Mouse (Mus musculus) midbrain, postnatal 0 days (tissue): ENCODE results near the gene Taar4. TPM values are rescaled to one million over a fixed set of nuclear protein-coding genes. Genes with fewer than 3 reads are reported as not detected.

Experiments used
- ATAC-seq: fragments of 200-750 bp; cut with Nextera tagmentation; 2 replicates; pipeline ENCODE4 v1.8.0; 2017; ENCODE audit warnings: moderate number of reproducible peaks, mild to moderate bottlenecking, moderate TSS enrichment, moderate library complexity; ENCODE audit not compliant: low FRiP score
- DNase-seq: peaks from one replicate; pipeline ENCODE4 v3.0.0-alpha.2; 2015; ENCODE audit warnings: low spot score
- H3K27ac ChIP-seq: fragments of 300-500 bp; sonication (generic); 2 replicates; pipeline ENCODE4 v1.5.1; 2014; ENCODE audit warnings: low read depth, mild to moderate bottlenecking, low read length, mixed read lengths
- H3K27me3 ChIP-seq: fragments of 300-500 bp; sonication (generic); 2 replicates; pipeline ENCODE4 v1.6.1; 2014; ENCODE audit warnings: low read length, control low read depth, mixed read lengths; ENCODE audit not compliant: insufficient read depth
- H3K36me3 ChIP-seq: fragments of 300-500 bp; sonication (generic); 2 replicates; pipeline ENCODE4 v1.6.1; 2014; ENCODE audit warnings: low read length, control low read depth, mixed read lengths; ENCODE audit not compliant: insufficient read depth
- H3K4me1 ChIP-seq: fragments of 300-500 bp; sonication (generic); 2 replicates; pipeline ENCODE4 v1.6.1; 2014; ENCODE audit warnings: mild to moderate bottlenecking, control low read depth, antibody characterized with exemption, low read length, mixed read lengths; ENCODE audit not compliant: insufficient read depth
- H3K4me2 ChIP-seq: fragments of 300-500 bp; sonication (generic); 2 replicates; pipeline ENCODE4 v1.6.1; 2014; ENCODE audit warnings: low read depth, mild to moderate bottlenecking, low read length, mixed read lengths; ENCODE audit not compliant: poor library complexity, severe bottlenecking
- H3K4me3 ChIP-seq: fragments of 300-500 bp; sonication (generic); 2 replicates; pipeline ENCODE4 v1.5.1; 2014; ENCODE audit warnings: low read depth, mild to moderate bottlenecking, low read length, moderate library complexity
- H3K9ac ChIP-seq: fragments of 300-500 bp; sonication (generic); replicated peaks from 2 replicates; pipeline ENCODE4 v1.6.1; 2014; ENCODE audit warnings: mild to moderate bottlenecking, low read length, moderate library complexity, mixed read lengths; ENCODE audit not compliant: poor library complexity, severe bottlenecking
- H3K9me3 ChIP-seq: fragments of 300-500 bp; sonication (generic); 2 replicates; pipeline ENCODE4 v1.6.1; 2016; ENCODE audit warnings: low read length, control low read depth
- CTCF ChIP-seq: IDR thresholded peaks from 2 replicates; pipeline ENCODE4 v1.5.1; 2016; ENCODE audit warnings: antibody characterized with exemption, mild to moderate bottlenecking
- WGBS: fragments of 180-500 bp; shearing (Covaris S2); extraction: QIAGEN DNeasy Blood & Tissue Kit; methylation state at CpG from one replicate; pipeline ENCODE4 v1.1.7; 2014; 5-methylcytosine and 5-hydroxymethylcytosine counted together
- polyA plus RNA-seq: library from polyadenylated mRNA; unstranded; fragments of >200 nt; fragmentation: Nextera tagmentation; extraction: Ambion mirVana; gene quantifications from 2 replicates; pipeline ENCODE4 v1.2.1, GENCODE M21; 2015
- total RNA-seq: library from RNA; depleted of rRNA; stranded (reverse); fragments of >200 nt; gene quantifications from 2 replicates; pipeline ENCODE4 v1.2.3, GENCODE M21; 2014

The Taar4 gene
- total and polyA plus RNA-seq, 2 experiments from 2014 or later, result 0.15 TPM; not detected in 1

DNA sequence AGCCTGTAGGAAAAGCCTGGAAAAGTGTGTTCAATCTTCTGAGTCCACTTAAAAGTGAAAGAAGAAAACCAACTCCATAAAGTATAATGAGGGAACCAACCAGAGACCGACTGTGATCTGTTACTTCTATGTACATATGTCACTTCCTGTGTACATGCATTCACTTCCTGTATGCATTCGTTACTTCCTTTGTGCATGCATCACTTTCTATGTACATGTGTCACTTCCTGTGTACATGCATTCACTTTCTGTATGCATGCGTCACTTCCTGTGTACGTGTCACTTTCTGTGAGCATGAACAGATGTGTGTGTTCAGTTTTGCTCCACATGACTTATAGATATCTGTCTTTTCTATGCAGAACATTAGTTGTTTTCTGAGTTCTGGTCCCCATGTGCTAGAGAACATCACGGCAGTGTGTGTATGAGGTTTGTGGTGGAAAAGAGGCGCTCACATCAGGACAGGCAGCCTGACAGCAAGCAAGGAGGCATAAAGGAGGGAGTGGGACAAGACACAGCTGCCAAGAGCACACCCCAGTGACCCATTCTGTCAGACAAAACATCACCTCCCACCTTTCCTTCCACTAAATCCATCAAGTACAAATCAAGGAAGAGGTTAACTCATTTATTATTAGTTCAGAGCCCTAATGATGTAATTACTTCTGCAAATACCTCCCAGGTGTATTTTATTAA is 4.8 kb downstream of the Taar4 start:
- ATAC-seq (no peak), DNase-seq (no peak)
- Histone ChIP-seq H3K9me3 (no peaks in the 10 kb centered on the region), H3K4me3 (no peak overlapping the region), H3K27ac (no peak overlapping the region), H3K27me3 (no peaks in the 10 kb centered on the region), H3K4me2 (no peak overlapping the region), H3K4me1 (no peaks in the 10 kb centered on the region), H3K9ac (no peak overlapping the region), H3K36me3 (no peaks in the 10 kb centered on the region)
- WGBS, result 93% methylated on average over 6 of the region's 6 CpGs
- no peak for TF ChIP-seq CTCF

GRCm38 (mm10) chr10:23970656-23971165 is 10.4 kb downstream of the Taar4 start, which contains the start of gene Taar5:
Gene Taar5, plus strand, starts transcription at chr10:23970706.
- no peak for DNase-seq
- no peak within 1 kb of the TSS for H3K4me3 ChIP-seq
- no peak within 1 kb of the TSS for H3K4me2 ChIP-seq
- no peak for TF ChIP-seq CTCF
- H3K9ac ChIP-seq, result no peak within 1 kb of the TSS
- H3K4me1 ChIP-seq, result no peaks in the 10 kb centered on the region
- WGBS, result 94% methylated on average over 11 of the region's 11 CpGs
- H3K27ac ChIP-seq, result no peak within 1 kb of the TSS
- H3K36me3 ChIP-seq, result no peaks in the 10 kb centered on the region
- no peaks in the 10 kb centered on the region for H3K27me3 ChIP-seq
- H3K9me3 ChIP-seq, result no peaks in the 10 kb centered on the region
- no peak for ATAC-seq

DNA sequence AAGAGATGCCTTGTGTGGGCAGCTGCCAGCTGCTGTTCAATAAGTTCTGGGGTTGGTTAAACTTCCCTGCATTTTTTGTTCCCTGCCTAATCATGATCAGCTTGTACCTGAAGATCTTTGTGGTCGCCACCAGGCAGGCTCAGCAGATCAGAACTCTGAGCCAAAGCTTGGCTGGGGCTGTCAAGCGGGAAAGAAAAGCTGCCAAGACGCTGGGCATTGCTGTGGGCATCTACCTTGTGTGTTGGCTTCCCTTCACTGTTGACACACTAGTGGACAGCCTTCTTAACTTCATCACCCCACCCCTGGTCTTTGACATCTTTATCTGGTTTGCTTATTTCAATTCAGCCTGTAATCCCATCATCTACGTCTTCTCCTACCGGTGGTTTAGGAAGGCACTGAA is 11.0 kb downstream of the Taar4 start:
- Histone ChIP-seq H3K4me1 (no peaks in the 10 kb centered on the region), H3K9me3 (no peaks in the 10 kb centered on the region), H3K4me2 (no peak overlapping the region), H3K4me3 (no peak overlapping the region), H3K27me3 (no peaks in the 10 kb centered on the region), H3K36me3 (no peaks in the 10 kb centered on the region), H3K9ac (no peak overlapping the region), H3K27ac (no peak overlapping the region)
- DNase-seq (no peak), ATAC-seq (no peak)
- 69% methylated on average over 5 of the region's 5 CpGs for WGBS
- TF ChIP-seq CTCF, result no peak

DNA sequence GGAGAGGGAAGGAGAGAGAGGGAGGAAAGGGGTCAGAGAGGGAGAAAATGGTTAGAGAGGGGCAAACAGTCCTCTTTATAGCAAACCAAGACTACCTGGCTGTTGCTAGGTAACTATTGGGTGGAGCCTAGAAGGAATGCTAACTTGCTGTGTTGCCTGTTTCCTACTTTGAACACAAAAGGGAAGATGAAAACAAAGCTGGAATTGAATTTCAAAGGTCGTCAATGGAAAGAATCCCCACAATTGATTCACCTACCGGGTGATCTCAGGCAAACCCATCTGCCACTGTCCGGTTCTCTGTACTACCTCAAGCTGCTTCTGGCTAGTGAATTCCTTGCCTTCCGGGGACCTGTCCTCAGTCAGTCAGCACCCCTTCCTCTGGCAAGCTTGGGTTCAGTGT is 17.7 kb downstream of the Taar4 start:
- no peaks in the 10 kb centered on the region for H3K27me3 ChIP-seq
- TF ChIP-seq CTCF, result no peak
- ATAC-seq, result no peak
- H3K9me3 ChIP-seq, result no peaks in the 10 kb centered on the region
- no peak overlapping the region for H3K4me2 ChIP-seq
- H3K36me3 ChIP-seq, result no peaks in the 10 kb centered on the region
- 35% methylated on average over 4 of the region's 4 CpGs for WGBS
- H3K27ac ChIP-seq, result no peak overlapping the region
- H3K4me3 ChIP-seq, result no peak overlapping the region
- H3K4me1 ChIP-seq, result no peaks in the 10 kb centered on the region
- no peak overlapping the region for H3K9ac ChIP-seq
- DNase-seq, result no peak

DNA sequence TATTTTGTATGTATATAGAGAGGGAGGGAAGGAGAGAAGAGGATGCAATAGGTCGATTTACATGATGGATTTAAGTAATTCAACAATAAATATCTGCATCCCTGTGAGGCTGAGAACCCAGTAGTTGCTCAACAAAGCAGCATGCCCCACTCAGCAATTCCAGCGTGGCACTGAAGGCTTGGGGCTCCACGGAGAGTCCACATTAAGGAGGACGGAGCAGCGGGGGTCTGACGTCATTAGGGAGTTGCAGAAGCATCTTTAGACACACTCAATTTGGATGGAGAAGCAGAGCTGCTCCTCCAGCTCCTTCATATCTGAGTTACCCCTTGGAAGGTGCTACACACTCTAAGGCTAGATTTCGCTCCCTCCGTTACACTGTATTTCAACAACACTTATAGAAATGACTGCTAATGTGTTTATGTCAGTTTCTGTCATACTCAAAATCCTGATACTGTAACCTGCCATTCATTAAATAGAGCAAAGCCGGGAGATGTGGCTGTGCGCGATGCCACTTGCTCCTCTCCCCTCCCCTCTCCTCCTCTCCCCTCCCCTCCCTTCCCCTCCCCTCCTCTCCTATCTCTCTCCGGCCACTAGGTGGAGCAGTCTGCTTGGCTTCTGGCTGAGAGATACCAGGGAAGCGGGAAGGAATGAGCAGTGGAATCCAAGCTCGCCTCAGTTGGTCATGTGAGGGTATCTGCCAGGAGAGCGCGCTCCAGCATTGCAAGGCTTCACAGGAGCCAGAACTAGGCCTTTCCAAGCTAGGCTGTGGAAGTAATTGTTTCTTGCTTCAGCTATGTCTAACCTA is 18.8 kb downstream of the Taar4 start:
- Histone ChIP-seq H3K9ac (no peak overlapping the region), H3K4me3 (no peak overlapping the region), H3K4me1 (no peaks in the 10 kb centered on the region), H3K36me3 (no peaks in the 10 kb centered on the region), H3K27ac (no peak overlapping the region), H3K27me3 (no peaks in the 10 kb centered on the region), H3K9me3 (no peaks in the 10 kb centered on the region), H3K4me2 (no peak overlapping the region)
- DNase-seq, result peak; percentile 79
- peak; percentile 73 for ATAC-seq
- WGBS, result 44% methylated on average over 16 of the region's 16 CpGs
- TF ChIP-seq CTCF, result peak; percentile 85

DNA sequence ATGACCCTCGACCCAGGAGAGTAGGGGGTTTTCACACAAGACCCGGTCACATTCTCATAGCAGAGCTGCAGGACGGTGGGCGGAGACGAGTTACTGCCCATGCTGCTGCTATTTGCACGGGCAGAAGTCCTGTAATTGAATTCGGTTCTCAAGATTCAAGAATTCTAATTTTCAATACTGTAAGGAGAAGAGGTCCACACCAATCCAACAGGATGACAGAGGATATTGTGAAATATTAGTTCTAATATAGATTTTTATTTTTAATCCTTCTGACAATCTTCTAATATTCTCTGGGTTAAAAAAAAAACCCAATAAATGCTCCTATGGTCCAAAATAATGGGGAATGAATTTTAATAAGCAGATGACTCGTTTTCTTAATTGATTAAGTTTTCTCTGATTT is 25.3 kb downstream of the Taar4 start, which contains the start of gene Taar6:
TSS of gene Taar6 (minus strand) at position 101 of the 400 bp plus-strand sequence.
- Histone ChIP-seq H3K4me3 (no peak within 1 kb of the TSS), H3K9me3 (no peaks in the 10 kb centered on the region), H3K4me2 (no peak within 1 kb of the TSS), H3K27ac (no peak within 1 kb of the TSS), H3K4me1 (no peaks in the 10 kb centered on the region), H3K9ac (no peak within 1 kb of the TSS), H3K36me3 (no peaks in the 10 kb centered on the region), H3K27me3 (no peaks in the 10 kb centered on the region)
- ATAC-seq (no peak), DNase-seq (no peak)
- TF ChIP-seq CTCF, result no peak
- WGBS, result 75% methylated on average over 8 of the region's 8 CpGs
